Mouse (Mus musculus) midbrain, embryonic 13.5 days (tissue): Measurements from ENCODE around the gene Gm20441. TPM values are rescaled to one million over a fixed set of nuclear protein-coding genes. Genes with fewer than 3 reads are reported as not detected.

Experiments used
- ATAC-seq: fragments of 200-750 bp; cut with Nextera tagmentation; 2 replicates; pipeline ENCODE4 v1.8.0; 2017; ENCODE audit warnings: mild to moderate bottlenecking, moderate TSS enrichment, moderate library complexity
- H3K27ac ChIP-seq: fragments of 300-500 bp; sonication (generic); 2 replicates; pipeline ENCODE4 v1.5.1; 2015; ENCODE audit warnings: inconsistent platforms, mild to moderate bottlenecking, moderate library complexity
- H3K27me3 ChIP-seq: fragments of 300-500 bp; sonication (generic); 2 replicates; pipeline ENCODE4 v1.6.1; 2015; ENCODE audit warnings: mild to moderate bottlenecking, inconsistent platforms
- H3K36me3 ChIP-seq: fragments of 300-500 bp; sonication (generic); 2 replicates; pipeline ENCODE4 v1.6.1; 2015; ENCODE audit warnings: mild to moderate bottlenecking, inconsistent platforms
- H3K4me1 ChIP-seq: fragments of 300-500 bp; sonication (generic); replicated peaks from 2 replicates; pipeline ENCODE4 v1.6.1; 2015; ENCODE audit warnings: inconsistent platforms
- H3K4me2 ChIP-seq: fragments of 300-500 bp; sonication (generic); replicated peaks from 2 replicates; pipeline ENCODE4 v1.6.1; 2015; ENCODE audit warnings: moderate library complexity, mild to moderate bottlenecking, inconsistent platforms
- H3K4me3 ChIP-seq: fragments of 300-500 bp; sonication (generic); replicated peaks from 2 replicates; pipeline ENCODE4 v1.5.1; 2015; ENCODE audit warnings: mild to moderate bottlenecking, inconsistent platforms
- H3K9ac ChIP-seq: fragments of 300-500 bp; sonication (generic); replicated peaks from 2 replicates; pipeline ENCODE4 v1.6.1; 2015; ENCODE audit warnings: mild to moderate bottlenecking, inconsistent platforms
- H3K9me3 ChIP-seq: fragments of 300-500 bp; sonication (generic); 2 replicates; pipeline ENCODE4 v1.6.1; 2016; ENCODE audit warnings: mild to moderate bottlenecking, inconsistent platforms
- WGBS: fragments of 180-500 bp; shearing (Covaris S2); methylation state at CpG from one replicate; pipeline ENCODE4 v1.1.7; 2015; 5-methylcytosine and 5-hydroxymethylcytosine counted together
- polyA plus RNA-seq: library from polyadenylated mRNA; unstranded; fragments of >200 nt; fragmentation: Nextera tagmentation; extraction: Ambion mirVana; gene quantifications from 2 replicates; pipeline ENCODE4 v1.2.1, GENCODE M21; 2015

The Gm20441 gene
- polyA plus RNA-seq, 1 experiment from 2014 or later: not detected

DNA sequence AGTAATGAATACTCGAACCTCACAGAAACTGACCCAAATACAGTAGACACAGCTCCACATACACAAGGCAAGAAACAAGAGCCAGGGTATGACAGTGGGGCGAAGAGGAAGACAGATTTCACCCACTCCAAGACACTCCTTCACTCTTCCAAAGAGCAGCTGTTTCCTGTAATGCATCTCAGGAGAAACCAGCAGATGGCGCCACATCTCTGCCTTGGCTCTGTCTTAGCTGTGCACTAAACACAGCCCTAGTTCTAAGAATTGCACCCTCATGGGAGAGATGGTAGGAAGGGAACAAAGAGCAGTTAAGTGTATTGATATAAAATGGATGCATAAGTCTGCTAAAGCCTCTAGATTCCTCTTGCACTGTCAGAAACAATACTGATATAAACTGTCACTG is 36.7 kb downstream of the Gm20441 start:
- 51% methylated on average over 3 of the region's 3 CpGs for WGBS
- H3K4me1 ChIP-seq: no peaks in the 10 kb centered on the region
- H3K27ac ChIP-seq: no peak overlapping the region
- H3K9ac ChIP-seq: no peak overlapping the region
- peaks cover 92% of the 10 kb centered on the region for H3K36me3 ChIP-seq
- H3K4me2 ChIP-seq: no peak overlapping the region
- peak; percentile 92 for ATAC-seq
- no peaks in the 10 kb centered on the region for H3K9me3 ChIP-seq
- no peaks in the 10 kb centered on the region for H3K27me3 ChIP-seq
- no peak overlapping the region for H3K4me3 ChIP-seq

DNA sequence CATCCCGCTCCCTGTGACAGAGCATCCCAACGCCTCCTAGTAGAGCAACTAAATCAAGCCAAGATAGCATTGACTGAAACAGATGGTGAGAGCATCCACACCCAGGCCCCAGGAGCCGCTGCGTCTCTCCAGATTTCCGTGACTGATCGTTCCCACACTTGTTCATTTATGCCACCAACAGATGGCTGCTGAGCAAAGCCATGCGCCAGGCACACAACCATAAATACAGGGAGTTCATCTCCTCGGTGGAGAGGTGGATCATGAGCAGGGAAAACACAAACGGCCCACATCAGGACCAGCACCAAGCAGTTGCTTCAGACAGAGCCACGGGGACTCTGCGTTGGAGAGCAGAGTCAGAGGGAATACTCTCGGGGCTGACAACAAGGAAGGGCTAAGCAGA is 37.4 kb downstream of the Gm20441 start:
- no peaks in the 10 kb centered on the region for H3K27me3 ChIP-seq
- peaks cover 91% of the 10 kb centered on the region for H3K36me3 ChIP-seq
- no peaks in the 10 kb centered on the region for H3K4me1 ChIP-seq
- no peak overlapping the region for H3K4me2 ChIP-seq
- no peaks in the 10 kb centered on the region for H3K9me3 ChIP-seq
- H3K9ac ChIP-seq: no peak overlapping the region
- H3K27ac ChIP-seq: no peak overlapping the region
- H3K4me3 ChIP-seq: no peak overlapping the region
- 93% methylated on average over 12 of the region's 12 CpGs for WGBS
- ATAC-seq: no peak

DNA sequence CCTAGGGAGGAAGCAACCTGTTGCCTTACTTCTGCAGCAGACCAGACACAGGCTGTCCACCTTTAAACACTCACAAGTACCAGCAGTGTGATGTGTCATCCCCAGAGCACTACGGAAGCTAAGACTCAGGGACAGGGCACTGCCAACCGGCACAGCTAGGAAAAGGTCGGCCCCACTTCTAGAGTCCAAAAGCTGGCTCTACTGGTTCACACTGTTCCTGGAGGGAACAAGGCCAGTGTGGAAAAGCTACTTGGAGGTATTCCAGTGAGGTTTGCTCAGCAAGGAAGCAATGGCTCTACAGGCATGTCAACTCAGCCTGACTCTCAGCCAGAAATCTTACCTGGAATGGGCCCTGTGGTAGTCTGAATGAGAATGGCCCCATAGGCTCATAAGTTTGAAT is 39.9 kb downstream of the Gm20441 start:
- H3K9me3 ChIP-seq: no peaks in the 10 kb centered on the region
- 99% methylated on average over 3 of the region's 3 CpGs for WGBS
- no peak for ATAC-seq
- no peak overlapping the region for H3K27ac ChIP-seq
- no peak overlapping the region for H3K4me2 ChIP-seq
- H3K36me3 ChIP-seq: peaks cover 89% of the 10 kb centered on the region
- H3K9ac ChIP-seq: no peak overlapping the region
- H3K4me1 ChIP-seq: no peaks in the 10 kb centered on the region
- no peaks in the 10 kb centered on the region for H3K27me3 ChIP-seq
- no peak overlapping the region for H3K4me3 ChIP-seq

DNA sequence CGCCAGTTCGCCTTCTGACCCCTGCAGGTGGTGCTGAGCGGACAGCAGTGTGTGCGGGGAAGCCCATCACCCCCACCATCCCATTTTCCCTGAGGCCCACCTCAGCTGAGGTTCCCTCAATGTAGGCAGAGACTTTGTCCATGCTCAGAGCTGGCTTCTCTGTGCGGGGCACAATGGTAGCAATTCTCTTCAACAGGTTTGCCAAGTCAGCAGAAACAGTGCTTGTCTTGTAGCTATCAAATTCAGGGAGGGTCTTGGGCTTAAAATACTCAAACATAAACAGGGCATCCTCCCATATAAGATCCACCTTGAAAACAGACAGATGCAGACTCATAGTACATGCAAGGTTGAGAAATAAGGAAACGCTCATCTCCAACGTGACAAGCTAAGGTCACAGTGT is 55.3 kb downstream of the Gm20441 start:
- no peak overlapping the region for H3K27ac ChIP-seq
- 91% methylated on average over 7 of the region's 7 CpGs for WGBS
- no peaks in the 10 kb centered on the region for H3K27me3 ChIP-seq
- no peak overlapping the region for H3K4me3 ChIP-seq
- H3K4me2 ChIP-seq: no peak overlapping the region
- no peaks in the 10 kb centered on the region for H3K9me3 ChIP-seq
- no peak for ATAC-seq
- no peaks in the 10 kb centered on the region for H3K4me1 ChIP-seq
- H3K9ac ChIP-seq: no peak overlapping the region
- H3K36me3 ChIP-seq: peaks cover 92% of the 10 kb centered on the region

Other genes with a start within 250 kb of the Gm20441 start
- gene Lrrc75b, start 220.6 kb downstream of the Gm20441 start, polyA plus RNA-seq: 21.4 and 21.8 TPM in 2 replicates
- 0.76 and 0.94 TPM in 2 replicates for gene Ggt1, start 219.3 kb downstream of the Gm20441 start, polyA plus RNA-seq
- gene Ggt5, start 191.6 kb downstream of the Gm20441 start, polyA plus RNA-seq: 1.9 and 2.4 TPM in 2 replicates
- gene Susd2, start 136.9 kb downstream of the Gm20441 start, polyA plus RNA-seq: 2.0 and 2.3 TPM in 2 replicates
- 36.0 and 39.7 TPM in 2 replicates for gene Cabin1, start 16.6 kb downstream of the Gm20441 start, polyA plus RNA-seq
- gene Ddt, start 7.5 kb downstream of the Gm20441 start, polyA plus RNA-seq: 83.7 and 87.8 TPM in 2 replicates
- gene Gstt3, start 460 bp upstream of the Gm20441 start, polyA plus RNA-seq: 0.30 and 0.61 TPM in 2 replicates
- gene Gstt1, start 17.6 kb upstream of the Gm20441 start, polyA plus RNA-seq: 4.8 and 5.5 TPM in 2 replicates
- not detected in 2 replicates for gene Gstt4, start 41.6 kb upstream of the Gm20441 start, polyA plus RNA-seq
- 5.8 and 5.9 TPM in 2 replicates for gene Gstt2, start 56.5 kb upstream of the Gm20441 start, polyA plus RNA-seq
- 1,337 and 1,364 TPM in 2 replicates for gene Mif, start 79.3 kb upstream of the Gm20441 start, polyA plus RNA-seq
- gene Derl3, start 112.5 kb upstream of the Gm20441 start, polyA plus RNA-seq: 1.9 and 2.1 TPM in 2 replicates
- gene Smarcb1, start 140.7 kb upstream of the Gm20441 start, polyA plus RNA-seq: 323 and 327 TPM in 2 replicates
- gene Chchd10, start 152.2 kb upstream of the Gm20441 start, polyA plus RNA-seq: 15.1 and 17.1 TPM in 2 replicates
- gene Mmp11, start 155.5 kb upstream of the Gm20441 start, polyA plus RNA-seq: 22.7 and 29.5 TPM in 2 replicates
- 0.35 TPM in 1 of 2 replicates, not detected in the other for gene Gm867, start 159.7 kb upstream of the Gm20441 start, polyA plus RNA-seq
- 0.58 and 0.73 TPM in 2 replicates for gene Vpreb3, start 162.1 kb upstream of the Gm20441 start, polyA plus RNA-seq
- gene Gm5134, start 173.6 kb upstream of the Gm20441 start, polyA plus RNA-seq: 0.07 TPM in 1 of 2 replicates, not detected in the other